Mouse (Mus musculus) megakaryocyte, adult 5-6 weeks (primary cell): ENCODE data around the gene Pced1a. TPM values are rescaled to one million over a fixed set of nuclear protein-coding genes. Genes with fewer than 3 reads are reported as not detected.

Experiments
- ATAC-seq: 2 replicates; pipeline ENCODE4 v1.8.0; 2016; ENCODE audit warnings: mild to moderate bottlenecking, inconsistent platforms; ENCODE audit not compliant: poor library complexity, severe bottlenecking
- total RNA-seq, 2 experiments: library from RNA; stranded (forward) in 1 of 2; stranded (reverse) in 1 of 2; fragments of 153-499, 151-499 nt in 1 of 2; fragments of 221-1000, 200-1000 nt in 1 of 2; gene quantifications; 2 replicates each; pipeline versions ENCODE4 v1.2.3 to v1.2.4; 2015 to 2017

Gene Pced1a
- total RNA-seq, 2 experiments from 2014 or later = 6.7 to 12.2 TPM

DNA sequence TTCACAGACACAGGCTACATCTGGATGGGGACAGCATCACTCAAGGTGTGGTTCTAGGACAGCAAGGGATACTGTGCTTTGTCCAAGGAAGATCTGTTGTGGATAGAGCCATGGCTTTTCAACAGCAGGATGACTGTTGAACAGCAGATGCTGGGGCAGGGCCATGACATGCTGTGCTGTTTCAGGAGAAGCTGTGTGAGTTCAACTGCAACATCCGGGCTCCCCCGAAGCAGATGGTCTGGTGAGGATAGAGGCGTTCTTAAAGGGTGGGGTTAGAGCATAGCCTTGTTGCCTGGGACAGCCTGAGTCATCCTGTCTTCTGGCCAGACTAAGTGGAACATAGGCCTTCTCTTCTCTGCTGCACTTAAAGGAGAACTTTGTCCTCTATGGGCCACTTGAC is 14.4 kb upstream of the Pced1a start:
- ATAC-seq = no peak

DNA sequence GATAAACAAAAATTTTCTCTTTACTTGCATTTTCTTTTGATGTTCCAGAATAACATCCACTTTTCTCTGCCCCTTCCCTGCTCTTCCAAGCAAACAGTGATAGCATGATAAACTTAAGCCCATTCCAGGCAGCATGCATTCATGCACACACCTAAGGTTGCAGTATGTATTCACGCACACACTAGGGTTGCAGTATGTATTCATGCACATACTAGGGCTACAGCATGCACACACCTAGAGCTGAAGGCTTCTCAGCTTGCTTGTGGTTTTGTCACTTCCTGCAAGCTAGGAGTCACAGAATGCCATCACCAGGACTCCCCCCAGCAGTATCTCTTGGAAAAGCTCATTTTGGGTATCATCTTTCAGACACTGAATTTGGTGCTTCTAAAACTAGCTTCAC is 12.3 kb upstream of the Pced1a start:
- ATAC-seq = no peak

DNA sequence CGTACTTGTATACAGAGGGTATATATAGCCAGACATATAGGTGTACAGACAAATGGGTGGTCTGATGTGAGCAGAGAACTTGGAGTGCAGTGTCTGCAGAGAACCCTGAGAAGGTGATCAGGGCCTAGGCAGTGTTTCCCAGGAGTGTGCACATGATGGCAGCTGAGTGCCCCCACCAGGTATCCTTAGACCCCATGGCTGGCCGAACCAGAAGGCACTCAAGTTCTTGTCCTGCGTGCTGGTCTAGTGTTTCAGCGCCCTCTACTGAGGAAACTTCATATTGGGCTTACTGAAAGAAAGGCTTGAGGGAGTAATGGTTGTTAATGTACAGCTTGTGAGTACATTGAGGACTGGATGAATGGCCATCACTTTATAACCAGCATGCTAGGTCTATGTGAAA is 8.7 kb upstream of the Pced1a start:
- ATAC-seq = peak; percentile 84

DNA sequence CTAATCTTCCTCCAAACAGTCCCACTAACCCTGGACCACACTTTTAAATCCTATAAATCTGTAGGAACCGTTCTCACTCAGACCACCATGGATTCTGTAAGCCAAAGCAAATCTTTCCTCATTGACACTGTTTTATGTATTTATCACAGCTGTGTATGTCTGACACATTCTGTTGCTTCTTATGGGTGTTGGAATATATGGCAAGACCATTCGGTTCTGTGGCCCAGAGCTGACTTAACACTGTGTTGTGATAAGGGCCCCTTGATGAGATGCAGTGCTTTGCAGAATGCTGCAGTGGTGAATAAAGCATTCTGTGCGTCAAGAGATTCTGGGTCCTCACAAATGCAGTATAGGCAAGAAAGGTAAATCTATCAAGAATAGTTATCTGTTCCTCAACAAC is 7.7 kb upstream of the Pced1a start:
- ATAC-seq = no peak

DNA sequence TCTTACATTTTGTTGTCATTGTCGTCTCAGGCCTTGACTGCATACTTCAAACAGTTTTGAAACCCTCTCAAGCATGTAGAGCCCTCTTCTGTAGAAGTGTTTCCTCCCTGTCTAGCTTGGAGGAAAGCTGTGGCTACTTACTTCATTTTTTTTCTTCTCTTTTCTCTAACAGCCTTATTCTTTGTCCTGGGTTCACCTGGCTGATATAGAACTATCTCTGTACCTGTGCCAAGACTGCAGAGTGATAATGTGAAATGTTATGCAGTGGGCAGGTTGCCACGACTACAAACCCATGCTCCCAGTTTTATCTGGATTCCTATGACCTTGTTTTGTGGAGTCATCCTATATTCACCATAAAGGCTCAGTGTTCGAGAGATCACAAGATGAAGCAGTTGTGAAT is 6.0 kb upstream of the Pced1a start:
- ATAC-seq = no peak

DNA sequence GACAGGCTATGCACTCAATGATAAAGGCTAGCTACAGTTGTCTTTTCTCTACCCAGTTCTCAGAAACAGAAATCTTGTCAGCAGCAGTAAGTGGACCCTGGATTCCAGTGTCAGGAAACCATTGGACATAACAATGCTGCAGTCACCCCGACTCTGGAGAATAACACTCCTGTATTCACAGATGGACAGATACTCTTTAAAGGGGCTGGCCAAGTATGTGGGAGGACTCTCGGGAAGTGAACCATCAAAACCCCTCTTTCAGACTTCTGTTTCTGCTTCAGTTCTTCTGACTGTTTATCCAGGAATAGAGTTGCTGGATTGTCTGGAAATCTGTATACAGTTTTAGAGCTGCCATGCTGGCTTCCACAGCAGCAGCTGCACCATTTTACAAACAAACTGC is 5.3 kb upstream of the Pced1a start:
- ATAC-seq = no peak

DNA sequence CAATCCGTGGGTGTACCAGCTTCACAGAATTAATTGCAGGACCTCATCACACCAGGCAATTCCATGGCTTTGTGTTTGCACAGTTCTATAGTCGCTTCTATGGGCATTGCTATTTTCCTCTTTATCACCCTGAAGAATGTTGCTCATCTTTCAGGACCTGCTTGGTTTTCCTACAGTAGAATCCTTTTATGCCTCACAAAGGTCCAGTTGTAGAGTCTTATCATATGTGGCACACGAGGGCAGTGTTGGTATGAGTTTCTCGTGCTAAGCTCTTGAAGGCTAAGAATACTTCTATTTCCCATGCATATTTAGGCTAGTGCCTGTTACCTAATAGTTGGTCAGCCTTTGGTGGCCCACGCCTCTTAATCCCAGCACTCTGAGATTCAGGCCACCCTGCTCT is 611 bp upstream of the Pced1a start:
- ATAC-seq = no peak

DNA sequence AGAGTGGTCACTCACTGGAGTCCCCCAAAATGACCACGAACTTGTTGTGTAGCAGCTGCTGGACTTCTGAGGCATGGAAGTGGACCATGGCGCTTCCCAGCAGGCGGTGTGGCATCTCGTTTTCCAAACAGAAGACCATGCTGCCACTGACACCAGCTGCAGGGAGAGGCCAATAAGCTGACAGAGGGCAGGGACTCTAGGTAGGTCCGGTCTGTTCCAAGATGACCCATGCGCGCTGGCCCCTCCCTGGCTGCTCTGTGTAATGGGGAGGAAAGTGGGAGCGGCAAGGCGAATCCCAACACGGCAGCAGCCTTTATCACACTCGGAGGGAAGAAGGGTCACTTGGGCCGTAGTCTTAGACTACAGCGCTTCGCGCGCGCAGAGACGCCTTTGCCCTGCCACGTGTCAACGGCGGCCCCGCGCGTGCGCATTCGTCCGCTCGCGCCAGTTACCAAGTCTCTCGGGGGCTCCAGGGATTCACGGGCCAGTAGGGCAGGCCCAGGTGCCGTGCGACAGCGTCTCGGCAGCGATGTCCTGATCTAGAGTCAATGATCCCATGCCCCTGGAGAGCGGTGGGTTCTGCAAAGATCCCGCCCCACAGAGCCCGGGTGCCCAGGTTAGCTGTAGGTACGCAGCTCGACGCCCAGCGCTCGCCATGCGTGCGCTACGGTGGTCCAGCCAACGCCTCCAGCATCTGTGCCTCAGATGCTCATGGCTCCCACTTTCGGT is 940 bp downstream of the Pced1a start:
- peak; percentile 46 for ATAC-seq

DNA sequence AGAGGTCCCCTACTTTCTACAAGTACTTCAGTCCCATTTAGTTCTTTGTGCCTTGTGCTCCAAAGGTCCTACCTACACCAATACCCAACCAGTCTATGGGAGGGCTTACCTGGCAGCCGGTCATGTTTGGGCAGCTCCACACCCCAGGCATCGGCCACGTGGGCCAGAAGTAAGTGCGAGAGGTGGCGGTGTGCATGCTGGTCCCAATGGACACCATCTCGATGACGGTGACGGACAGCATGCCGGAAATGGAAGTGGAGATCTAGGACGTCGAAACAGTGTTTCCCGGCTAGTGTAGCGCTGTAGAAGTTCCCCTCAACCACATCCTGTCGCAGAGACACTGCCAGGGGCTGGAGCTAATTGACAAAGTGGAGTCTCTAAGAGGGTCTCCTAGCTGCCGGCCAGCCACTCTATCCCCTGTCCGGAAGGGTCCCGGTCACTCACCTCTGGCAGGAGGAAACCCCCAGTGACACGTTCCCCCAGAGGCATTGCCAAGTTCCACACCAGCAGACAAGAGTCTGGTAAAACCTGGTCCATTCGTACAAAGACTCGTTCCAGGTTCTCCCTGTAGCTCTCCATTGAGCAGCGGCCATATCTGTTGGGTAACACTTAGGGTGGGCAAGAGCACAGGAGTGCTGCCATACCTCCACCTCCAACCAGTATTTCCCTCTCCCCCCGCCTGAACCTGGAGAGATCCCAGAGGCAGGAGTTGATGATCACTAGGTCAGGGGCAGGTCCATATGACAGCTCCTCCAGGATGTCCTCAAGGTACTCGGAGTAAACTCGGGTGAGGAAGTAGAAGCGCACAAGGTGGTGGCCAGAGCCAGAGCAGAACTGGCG is 2.5 kb downstream of the Pced1a start:
- ATAC-seq = no peak

DNA sequence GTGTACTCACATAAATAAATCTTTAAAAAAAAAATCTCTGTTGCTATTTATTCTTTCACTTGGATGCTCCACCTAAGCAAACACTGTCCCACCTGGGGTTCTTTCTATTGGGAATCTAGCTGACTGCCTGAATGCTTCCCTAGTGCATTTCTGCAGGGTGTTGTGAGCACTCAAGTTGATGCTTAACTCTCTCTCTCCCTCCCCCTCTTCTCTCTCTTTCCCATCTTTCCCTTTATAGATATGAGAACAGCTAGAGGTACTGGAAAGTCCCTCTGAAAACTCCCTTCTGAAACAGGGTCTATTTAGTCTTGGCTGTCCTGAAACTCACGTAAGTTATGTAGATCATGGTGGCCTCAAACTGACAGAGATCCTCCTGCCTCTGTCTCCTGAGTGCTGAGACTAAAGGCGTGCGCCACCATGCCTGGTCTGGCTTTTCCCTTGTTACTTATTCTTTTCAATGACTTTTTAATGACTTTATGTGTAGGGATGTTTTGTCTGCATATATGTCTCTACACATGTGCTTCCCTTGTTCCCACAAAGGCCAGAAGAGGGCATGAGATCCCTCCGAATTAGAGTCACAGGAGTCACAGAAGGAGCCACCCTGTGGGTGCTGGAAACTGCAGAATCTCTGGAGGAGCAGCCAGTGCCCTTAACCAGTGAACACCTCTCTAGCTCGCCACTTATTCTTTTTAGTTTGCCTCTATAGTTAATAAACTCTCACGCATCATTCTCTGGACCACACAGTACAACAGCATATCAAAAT is 10.2 kb downstream of the Pced1a start:
- no peak for ATAC-seq

DNA sequence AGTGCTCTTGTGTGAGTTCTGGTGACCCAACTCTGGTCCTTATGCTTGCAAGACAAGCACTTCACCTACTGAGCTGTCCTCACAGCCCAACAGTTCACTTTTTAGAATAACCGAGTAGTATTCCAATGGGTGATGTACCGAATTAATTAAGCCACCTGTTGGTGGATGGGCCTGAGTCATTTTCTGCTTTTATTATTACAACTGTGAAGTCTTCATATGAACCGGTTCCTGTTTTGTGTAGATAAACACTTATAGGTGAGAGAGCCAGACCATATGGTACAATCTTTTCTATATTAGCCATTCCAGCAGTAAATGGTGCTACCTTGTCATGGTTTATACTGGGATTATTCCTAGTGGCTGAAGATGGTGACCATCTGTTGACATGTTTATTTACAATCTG is 11.7 kb downstream of the Pced1a start:
- no peak for ATAC-seq

DNA sequence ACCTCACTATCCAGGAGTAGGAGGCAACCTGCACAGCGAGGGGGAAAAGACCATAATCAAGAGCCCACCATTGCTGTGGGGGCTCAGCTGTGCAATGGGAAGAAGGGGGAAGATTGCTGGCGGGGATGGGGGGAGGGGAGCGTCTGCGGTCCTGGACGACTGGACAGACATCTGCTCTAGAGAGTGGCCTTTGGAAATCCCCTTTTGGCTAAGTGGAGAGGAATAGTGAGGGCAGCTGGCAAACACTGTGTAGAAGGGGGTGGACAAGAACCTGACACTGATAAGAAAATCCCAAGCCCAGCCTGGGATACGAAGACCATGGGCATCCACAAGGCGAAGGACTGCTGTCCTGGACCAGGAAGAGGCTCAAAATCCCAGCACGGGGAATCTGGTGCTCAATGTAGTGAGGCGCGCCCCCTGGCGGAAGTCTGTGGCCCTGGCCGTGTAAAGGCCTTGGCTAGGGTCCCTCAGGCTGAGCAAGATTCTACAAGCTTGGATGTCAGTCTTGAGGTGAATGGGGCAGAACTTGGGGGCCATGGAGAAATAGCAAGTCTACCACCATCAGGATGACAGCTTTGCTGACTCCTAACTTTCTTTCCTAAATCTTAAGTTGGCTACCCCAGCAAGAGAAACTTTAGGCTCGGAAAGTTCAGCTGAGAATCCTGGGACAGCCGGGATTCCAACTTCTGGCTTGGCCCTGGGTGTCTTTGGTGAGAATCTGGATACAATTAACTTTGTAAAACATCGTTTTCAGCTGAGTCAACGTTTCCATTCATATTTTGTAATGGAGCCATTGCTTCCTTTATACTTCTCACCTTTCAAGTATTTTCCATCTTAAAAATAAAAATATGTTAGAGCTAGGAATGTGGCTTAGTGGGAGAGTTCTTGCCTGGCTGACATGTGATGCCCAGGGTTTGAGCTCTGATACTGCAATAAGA is 12.7 kb downstream of the Pced1a start:
- peak; percentile 89 for ATAC-seq

DNA sequence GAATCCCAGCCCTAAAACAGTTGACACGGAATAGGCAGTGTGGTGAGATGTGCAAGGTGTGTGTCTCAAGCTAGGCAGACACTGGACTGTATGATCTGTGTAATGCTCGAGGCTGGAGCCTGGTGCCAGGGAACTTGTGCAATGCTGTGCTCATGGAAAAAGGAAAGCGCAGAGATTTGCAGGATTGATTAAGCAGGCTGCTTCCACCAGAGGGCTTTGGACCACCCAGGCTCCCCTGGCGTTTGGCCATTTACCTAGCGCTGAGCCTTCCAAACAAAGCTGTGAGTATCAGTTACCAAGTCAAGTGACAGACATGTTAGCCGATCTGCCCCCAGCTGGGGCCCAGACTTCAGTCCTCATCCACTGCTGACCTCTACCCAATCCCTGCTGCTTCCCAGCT is 16.3 kb downstream of the Pced1a start:
- ATAC-seq = no peak

DNA sequence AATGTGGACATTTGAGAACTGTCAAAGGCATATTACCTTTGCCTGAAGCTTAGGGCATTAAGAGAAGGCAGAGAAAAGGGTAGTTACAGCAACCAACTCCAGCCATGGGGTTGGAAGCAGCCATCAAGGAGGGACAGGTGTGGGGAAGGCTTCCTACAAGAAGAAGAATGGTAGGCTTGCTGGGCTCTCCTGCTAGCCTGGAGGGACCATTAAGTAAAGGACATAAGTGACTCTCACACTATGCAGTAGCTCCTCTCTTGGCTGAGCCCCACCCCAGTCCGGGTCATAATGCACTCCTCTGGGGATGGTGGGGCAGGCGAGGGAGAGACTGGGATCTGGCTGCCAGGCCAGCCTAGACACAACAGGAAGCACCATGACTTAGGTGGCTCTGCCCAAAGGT is 18.3 kb downstream of the Pced1a start, which contains the start of gene Tmem239:
TSS of gene Tmem239 (plus strand) at position 301 of the 400 bp plus-strand sequence.
- no peak for ATAC-seq

DNA sequence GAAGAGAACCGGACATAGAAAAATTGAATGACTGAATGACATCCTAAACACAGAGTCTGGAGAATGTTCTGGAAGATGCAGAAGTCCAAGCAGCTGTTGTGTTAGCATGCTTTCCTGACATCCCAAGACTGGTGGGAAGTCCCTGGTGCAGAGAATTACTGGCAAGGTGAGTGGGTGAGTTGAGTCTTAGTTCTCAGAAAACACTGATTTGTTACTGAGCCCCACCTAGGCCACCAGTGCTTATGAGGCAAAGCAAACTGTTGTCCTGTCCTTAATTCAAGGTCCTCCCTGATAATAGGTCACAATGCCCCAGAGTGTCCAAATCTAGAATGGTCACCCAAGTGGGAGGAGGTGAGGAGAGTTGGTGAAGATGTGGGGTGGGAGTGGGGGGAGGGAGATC is 19.6 kb downstream of the Pced1a start, which contains the start of the genes Gm28372 and 1700020A23Rik:
TSS of gene Gm28372 (plus strand) at position 301 of the 400 bp plus-strand sequence.
TSS of gene 1700020A23Rik (plus strand) at position 321 of the 400 bp plus-strand sequence.
- ATAC-seq = no peak

DNA sequence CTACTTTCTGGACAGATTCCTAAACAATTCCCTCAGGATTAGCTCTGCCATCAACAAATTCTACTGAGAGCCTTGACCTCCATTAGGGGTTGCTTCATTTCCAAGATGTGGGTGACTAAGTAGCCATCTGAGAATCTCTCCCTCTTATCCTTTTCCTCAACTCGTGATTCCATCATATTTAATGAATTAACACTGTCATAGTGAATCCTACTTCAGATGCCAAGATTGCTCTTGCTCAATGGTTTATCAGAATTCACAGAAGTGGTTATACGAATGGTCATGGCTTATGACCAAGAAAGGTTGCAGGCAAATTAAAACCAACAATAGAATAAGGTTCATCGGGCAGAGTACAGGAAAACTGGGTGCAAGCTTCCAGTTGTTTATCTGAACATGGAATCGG is 22.6 kb downstream of the Pced1a start:
- no peak for ATAC-seq

DNA sequence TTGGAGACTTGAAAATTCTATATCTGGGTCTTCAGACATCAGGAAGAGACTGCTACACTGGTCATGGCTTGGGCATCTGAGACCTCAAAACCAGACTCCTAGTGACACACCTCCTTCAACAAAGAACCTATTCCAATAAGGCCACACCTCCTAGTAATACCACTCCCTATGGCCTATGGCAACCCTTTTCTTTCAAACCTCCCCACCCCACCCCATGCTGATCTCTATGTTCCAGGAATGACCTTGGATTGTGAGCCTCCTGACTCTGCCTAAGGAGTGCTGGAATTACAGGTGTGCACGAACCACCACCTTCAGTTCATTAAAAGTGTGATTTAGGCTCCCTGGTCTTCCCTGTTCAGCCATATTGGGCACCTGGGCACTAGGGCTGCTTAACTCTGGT is 24.5 kb downstream of the Pced1a start:
- ATAC-seq = no peak

DNA sequence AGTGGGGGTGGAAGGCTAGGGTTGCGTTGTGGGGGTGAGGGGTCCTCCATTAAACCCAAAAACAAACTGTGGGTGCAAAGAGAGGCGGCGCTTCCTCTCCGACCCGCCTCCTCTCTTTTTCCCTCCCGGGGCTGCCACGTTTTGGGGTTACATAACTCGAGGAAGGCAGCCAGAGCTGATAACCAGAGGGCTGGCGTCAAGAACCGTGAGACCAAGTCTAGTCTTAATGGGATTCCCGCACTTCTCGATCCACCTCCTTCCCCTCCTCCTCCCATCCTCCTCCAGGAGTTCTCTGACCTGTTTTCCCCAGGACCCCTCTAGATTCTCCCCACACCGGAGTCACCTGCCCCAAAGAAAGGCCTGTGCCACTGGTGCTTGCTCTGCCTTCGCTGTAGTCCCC is 26.4 kb downstream of the Pced1a start:
- no peak for ATAC-seq

DNA sequence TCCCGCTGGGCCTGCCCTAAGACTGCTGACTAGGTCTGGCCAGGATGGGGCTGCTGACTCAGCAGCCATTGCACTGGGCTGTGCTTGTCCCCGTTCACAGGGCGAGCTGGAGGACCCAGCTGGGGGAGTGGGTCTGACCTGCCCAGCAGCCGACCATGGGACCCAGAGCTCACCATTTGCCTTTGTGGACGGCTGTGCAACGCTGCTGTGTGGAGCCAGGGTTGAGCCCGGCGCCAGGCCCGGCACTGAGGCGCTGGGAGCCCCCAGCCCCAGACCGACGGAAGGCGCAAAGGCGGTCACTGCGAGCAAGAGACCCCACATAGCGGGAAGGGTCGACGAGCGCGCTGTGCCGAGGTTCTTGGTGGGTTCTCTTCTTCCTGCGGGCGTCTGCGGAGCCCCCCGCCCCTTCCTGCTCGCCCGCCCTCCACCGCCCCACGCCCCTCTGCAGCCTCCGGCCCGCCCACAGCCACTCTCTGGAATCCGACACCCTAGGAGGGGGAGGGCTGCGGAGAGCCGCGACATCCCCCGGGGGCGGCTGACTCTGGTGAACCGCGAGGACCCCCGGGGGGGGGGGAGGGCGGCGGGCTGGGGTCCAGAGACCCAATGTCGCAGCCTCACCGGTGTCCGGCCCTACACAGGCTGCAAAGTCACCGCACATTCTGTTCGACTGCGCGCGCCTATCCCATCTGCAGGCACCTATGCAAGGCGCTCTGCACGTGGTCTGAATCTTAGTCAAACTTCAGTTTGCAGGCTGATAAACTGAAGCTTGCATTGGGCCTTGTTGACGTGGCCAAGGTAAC is 27.1 kb downstream of the Pced1a start, which contains the start of gene Cpxm1:
TSS of gene Cpxm1 (minus strand) at position 389 of the 800 bp plus-strand sequence.
- no peak for ATAC-seq
